Mouse (Mus musculus) heart, embryonic 12.5 days (tissue): ENCODE data around the gene Kcns1. TPM values are rescaled to one million over a fixed set of nuclear protein-coding genes. Genes with fewer than 3 reads are reported as not detected.

Experiments used
- ATAC-seq: fragments of 200-750 bp; cut with Nextera tagmentation; 2 replicates; pipeline ENCODE4 v1.8.0; 2017; ENCODE audit warnings: moderate TSS enrichment, moderate library complexity; ENCODE audit not compliant: insufficient number of reproducible peaks, low FRiP score
- H3K27ac ChIP-seq: fragments of 300-500 bp; sonication (generic); 2 replicates; pipeline ENCODE4 v1.5.1; 2016; ENCODE audit warnings: mild to moderate bottlenecking, moderate library complexity; ENCODE audit not compliant: poor library complexity, severe bottlenecking
- H3K27me3 ChIP-seq: fragments of 300-500 bp; sonication (generic); replicated peaks from 2 replicates; pipeline ENCODE4 v1.6.1; 2016; ENCODE audit warnings: mild to moderate bottlenecking, moderate library complexity
- H3K36me3 ChIP-seq: fragments of 300-500 bp; sonication (generic); 2 replicates; pipeline ENCODE4 v1.6.1; 2016; ENCODE audit warnings: mild to moderate bottlenecking, moderate library complexity
- H3K4me1 ChIP-seq: fragments of 300-500 bp; sonication (generic); replicated peaks from 2 replicates; pipeline ENCODE4 v1.6.1; 2016; ENCODE audit warnings: mild to moderate bottlenecking
- H3K4me2 ChIP-seq: fragments of 300-500 bp; sonication (generic); 2 replicates; pipeline ENCODE4 v1.6.1; 2016; ENCODE audit warnings: mild to moderate bottlenecking, moderate library complexity
- H3K4me3 ChIP-seq: fragments of 300-500 bp; sonication (generic); 2 replicates; pipeline ENCODE4 v1.5.1; 2016; ENCODE audit warnings: mild to moderate bottlenecking
- H3K9ac ChIP-seq: fragments of 300-500 bp; sonication (generic); 2 replicates; pipeline ENCODE4 v1.6.1; 2016; ENCODE audit warnings: mild to moderate bottlenecking, moderate library complexity
- H3K9me3 ChIP-seq: fragments of 300-500 bp; sonication (generic); replicated peaks from 2 replicates; pipeline ENCODE4 v1.6.1; 2016; ENCODE audit warnings: mild to moderate bottlenecking, moderate library complexity
- WGBS: fragments of 180-500 bp; shearing (Covaris S2); methylation state at CpG from one replicate; pipeline ENCODE4 v1.1.7; 2016; 5-methylcytosine and 5-hydroxymethylcytosine counted together
- polyA plus RNA-seq: library from polyadenylated mRNA; unstranded; fragments of >200 nt; fragmentation: Nextera tagmentation; extraction: Ambion mirVana; gene quantifications from 2 replicates; pipeline ENCODE4 v1.2.1, GENCODE M21; 2016

The Kcns1 gene
- polyA plus RNA-seq, 1 experiment from 2014 or later = 0.18 TPM

- no peak for ATAC-seq
- WGBS = 84% methylated on average over 6 of the region's 6 CpGs
- H3K27ac ChIP-seq = no peak within 1 kb of the TSS
- no peaks in the 10 kb centered on the region for H3K36me3 ChIP-seq
- H3K4me2 ChIP-seq = no peak within 1 kb of the TSS
- H3K4me3 ChIP-seq = no peak within 1 kb of the TSS
- no peaks in the 10 kb centered on the region for H3K4me1 ChIP-seq
- 0 out of 2 replicates have a peak, but pooled peaks cover under 1% of the 10 kb centered on the region for H3K27me3 ChIP-seq
- 0 out of 2 replicates have a peak, but pooled peaks cover 8% of the 10 kb centered on the region for H3K9me3 ChIP-seq
- H3K9ac ChIP-seq = no peak within 1 kb of the TSS
Observed at GRCm38 (mm10) chr2:164190576-164190975, 19.7 kb upstream of the Kcns1 start, which contains the start of gene Wfdc12. Gene Wfdc12, minus strand, starts transcription at chr2:164190608.

DNA sequence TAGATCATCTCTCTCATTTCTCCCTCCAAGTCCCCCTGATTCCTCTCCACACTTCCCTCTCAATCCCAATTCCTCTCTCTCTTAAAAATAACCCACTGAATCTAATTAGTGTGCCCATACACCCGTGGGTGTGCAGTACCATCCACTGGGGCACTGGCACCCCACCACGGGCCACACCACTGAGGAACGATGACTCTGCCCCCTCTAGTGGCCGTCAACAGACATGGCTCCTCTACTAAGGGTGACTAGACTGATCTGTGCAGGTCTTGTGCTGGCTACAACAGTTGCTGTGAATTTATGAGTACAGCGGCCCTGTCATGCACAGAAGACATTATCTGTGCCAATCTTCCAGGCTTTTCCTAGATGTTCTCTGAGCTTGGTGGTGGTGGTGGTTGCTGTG, 17.8 kb upstream of the Kcns1 start:
- no peak overlapping the region for H3K27ac ChIP-seq
- H3K27me3 ChIP-seq = 0 out of 2 replicates have a peak, but pooled peaks cover 2% of the 10 kb centered on the region
- no peaks in the 10 kb centered on the region for H3K36me3 ChIP-seq
- 0 out of 2 replicates have a peak, but pooled peaks cover 8% of the 10 kb centered on the region for H3K9me3 ChIP-seq
- H3K4me1 ChIP-seq = no peaks in the 10 kb centered on the region
- 22% methylated on average over 5 of the region's 5 CpGs for WGBS
- H3K4me2 ChIP-seq = no peak overlapping the region
- no peak overlapping the region for H3K4me3 ChIP-seq
- ATAC-seq = no peak
- H3K9ac ChIP-seq = no peak overlapping the region

DNA sequence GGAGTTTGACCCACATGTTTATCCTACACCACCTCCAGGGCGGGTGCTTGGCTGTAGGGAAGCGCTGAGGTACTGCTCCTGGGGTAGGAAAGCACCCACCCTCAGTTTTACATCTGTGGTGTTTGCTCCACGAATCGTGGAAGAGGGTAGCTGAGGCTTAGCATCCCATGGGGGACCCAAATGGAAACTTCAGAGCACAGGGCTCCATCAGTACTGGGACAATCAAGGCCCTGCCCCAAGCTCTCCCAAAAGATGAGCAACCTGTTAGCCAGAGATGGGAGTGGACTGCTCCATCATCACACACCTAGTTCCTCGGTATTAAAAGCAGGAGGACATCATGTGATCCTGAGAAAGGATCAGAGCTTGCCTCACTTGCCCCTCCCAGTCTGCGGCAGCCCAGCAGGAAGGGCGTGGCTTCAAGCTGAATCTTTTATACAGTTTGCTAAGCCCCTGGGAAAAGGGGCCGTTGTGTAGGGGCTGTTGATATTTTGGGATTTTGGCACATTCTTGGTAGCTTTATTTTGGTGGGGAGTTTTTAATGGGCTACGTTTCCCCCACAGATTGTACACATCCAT, 13.3 kb upstream of the Kcns1 start:
- Histone ChIP-seq H3K4me3 (no peak overlapping the region), H3K4me1 (no peaks in the 10 kb centered on the region), H3K9me3 (0 out of 2 replicates have a peak, but pooled peaks cover 3% of the 10 kb centered on the region), H3K27ac (no peak overlapping the region), H3K36me3 (no peaks in the 10 kb centered on the region), H3K9ac (no peak overlapping the region), H3K4me2 (no peak overlapping the region), H3K27me3 (peaks cover 2% of the 10 kb centered on the region)
- 29% methylated on average over 9 of the region's 9 CpGs for WGBS
- no peak for ATAC-seq

DNA sequence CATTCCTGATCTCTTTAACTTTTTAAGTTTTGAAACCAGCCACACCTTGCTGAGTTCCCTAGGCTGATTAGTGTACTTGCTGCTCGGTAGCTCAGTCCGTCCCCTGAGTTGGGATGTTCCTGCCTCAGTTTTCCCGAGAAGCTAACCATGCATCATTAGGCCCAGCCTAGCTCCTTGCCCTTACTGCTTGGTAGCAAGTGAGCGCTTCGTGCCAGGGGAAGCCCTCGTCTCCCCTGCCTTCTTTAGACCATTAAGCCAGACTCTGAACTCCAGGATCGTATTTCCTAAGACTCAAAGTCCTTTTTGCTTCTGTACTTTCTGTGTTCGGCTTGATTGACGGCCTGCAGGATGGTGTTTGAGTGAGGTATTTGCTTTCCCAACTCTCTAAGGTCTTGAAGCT, 12.4 kb upstream of the Kcns1 start:
- no peak for ATAC-seq
- Histone ChIP-seq H3K27me3 (peaks cover 6% of the 10 kb centered on the region), H3K4me2 (no peak overlapping the region), H3K9ac (no peak overlapping the region), H3K4me1 (no peaks in the 10 kb centered on the region), H3K4me3 (no peak overlapping the region), H3K36me3 (no peaks in the 10 kb centered on the region), H3K9me3 (no peaks in the 10 kb centered on the region), H3K27ac (no peak overlapping the region)
- 65% methylated on average over 9 of the region's 9 CpGs for WGBS

DNA sequence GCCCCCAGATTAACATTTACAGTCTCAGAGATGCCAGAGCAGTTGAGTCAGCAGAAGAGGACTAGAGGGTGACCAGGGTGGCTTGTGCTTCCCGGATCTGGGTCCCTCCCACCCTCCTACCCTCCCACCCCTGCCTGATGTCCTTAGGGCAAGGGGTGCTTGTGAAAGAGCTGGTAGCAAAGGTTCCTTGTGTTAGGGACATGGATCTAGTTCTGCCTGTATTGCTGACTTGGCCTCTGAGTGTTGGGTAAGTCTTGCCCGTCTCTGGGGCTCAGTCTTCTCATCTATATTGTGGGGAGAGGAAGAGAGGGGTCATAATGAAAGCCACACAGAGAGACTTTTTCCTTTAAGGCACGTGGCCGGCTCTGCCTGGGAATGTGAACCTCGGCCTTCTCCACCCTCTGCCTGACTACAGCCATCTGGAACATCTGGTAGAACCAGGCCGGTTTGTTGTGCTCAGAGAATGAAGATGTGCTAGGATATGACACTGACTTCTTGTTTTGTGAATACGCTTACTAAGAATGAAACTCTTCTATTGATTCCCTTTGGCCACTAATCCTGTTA, 11.9 kb upstream of the Kcns1 start, which contains the start of gene Wfdc5:
Gene Wfdc5 (minus strand): TSS at position 51 of the 564 bp plus-strand sequence.
- WGBS = 76% methylated on average over 7 of the region's 7 CpGs
- no peak for ATAC-seq
- Histone ChIP-seq H3K4me3 (no peak within 1 kb of the TSS), H3K27ac (no peak within 1 kb of the TSS), H3K36me3 (no peaks in the 10 kb centered on the region), H3K9me3 (no peaks in the 10 kb centered on the region), H3K4me1 (no peaks in the 10 kb centered on the region), H3K9ac (no peak within 1 kb of the TSS), H3K4me2 (no peak within 1 kb of the TSS), H3K27me3 (peaks cover 10% of the 10 kb centered on the region)

- Histone ChIP-seq H3K4me1 (no peaks in the 10 kb centered on the region), H3K27me3 (peaks cover 20% of the 10 kb centered on the region), H3K9me3 (no peaks in the 10 kb centered on the region), H3K9ac (no peak overlapping the region), H3K36me3 (no peaks in the 10 kb centered on the region), H3K27ac (no peak overlapping the region), H3K4me3 (no peak overlapping the region), H3K4me2 (no peak overlapping the region)
- ATAC-seq = no peak
- WGBS = 82% methylated on average over 4 of the region's 4 CpGs
Observed at GRCm38 (mm10) chr2:164180770-164181169, 9.9 kb upstream of the Kcns1 start.

- Histone ChIP-seq H3K4me2 (no peak overlapping the region), H3K36me3 (no peaks in the 10 kb centered on the region), H3K9me3 (no peaks in the 10 kb centered on the region), H3K4me1 (no peaks in the 10 kb centered on the region), H3K27ac (no peak overlapping the region), H3K27me3 (peaks cover 18% of the 10 kb centered on the region), H3K9ac (no peak overlapping the region), H3K4me3 (no peak overlapping the region)
- ATAC-seq = no peak
- 40% methylated on average over 3 of the region's 3 CpGs for WGBS
Observed at GRCm38 (mm10) chr2:164180124-164180523, 9.2 kb upstream of the Kcns1 start.

DNA sequence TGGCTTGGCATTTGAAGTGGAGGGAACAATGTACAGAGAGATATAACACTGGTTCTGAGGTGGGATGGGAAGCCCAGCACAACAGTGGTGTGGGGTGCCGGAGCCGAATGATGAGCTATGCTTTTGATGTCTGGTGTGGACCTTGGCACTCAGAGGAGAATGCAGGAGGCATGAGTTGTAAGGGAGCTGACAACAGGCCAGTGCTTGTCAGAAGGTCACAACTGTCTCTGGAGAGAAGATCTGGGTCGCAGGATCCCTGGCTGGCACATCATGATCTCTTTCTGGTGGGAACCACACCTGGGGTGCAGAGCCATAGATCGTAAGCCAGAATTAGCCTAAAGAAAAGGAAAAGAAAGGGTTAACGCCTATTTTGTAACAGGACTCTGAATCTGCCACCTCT, 6.9 kb upstream of the Kcns1 start:
- H3K27me3 ChIP-seq = peaks cover 18% of the 10 kb centered on the region
- no peaks in the 10 kb centered on the region for H3K9me3 ChIP-seq
- no peak overlapping the region for H3K27ac ChIP-seq
- peaks cover 13% of the 10 kb centered on the region for H3K4me1 ChIP-seq
- no peak overlapping the region for H3K9ac ChIP-seq
- no peak overlapping the region for H3K4me2 ChIP-seq
- no peak overlapping the region for H3K4me3 ChIP-seq
- WGBS = 72% methylated on average over 5 of the region's 5 CpGs
- H3K36me3 ChIP-seq = no peaks in the 10 kb centered on the region
- no peak for ATAC-seq

DNA sequence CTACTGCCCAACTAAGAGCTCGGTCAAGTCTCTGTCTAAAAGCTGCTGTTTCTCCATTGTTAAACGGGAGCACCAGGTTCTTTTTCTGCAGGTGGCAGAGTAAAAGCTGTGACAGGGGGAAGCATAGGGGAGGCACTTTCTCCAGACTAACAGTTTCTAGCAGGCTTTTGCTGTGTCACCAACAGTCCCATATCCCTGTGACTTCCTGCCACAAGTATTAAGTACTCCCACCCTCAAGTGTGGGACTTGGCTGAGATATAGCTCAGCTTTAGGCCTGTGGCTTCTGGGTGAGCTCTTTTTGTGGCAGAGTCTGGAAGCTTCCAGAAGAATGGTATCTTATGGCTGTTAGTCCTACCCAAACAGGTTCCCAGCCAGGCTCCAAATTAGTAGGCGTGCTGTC, 4.9 kb upstream of the Kcns1 start:
- Histone ChIP-seq H3K4me3 (no peak overlapping the region), H3K4me1 (peaks cover 21% of the 10 kb centered on the region), H3K27ac (no peak overlapping the region), H3K9me3 (no peaks in the 10 kb centered on the region), H3K9ac (no peak overlapping the region), H3K27me3 (peaks cover 30% of the 10 kb centered on the region), H3K4me2 (no peak overlapping the region), H3K36me3 (no peaks in the 10 kb centered on the region)
- 73% methylated on average over 3 of the region's 3 CpGs for WGBS
- no peak for ATAC-seq

GRCm38 (mm10) chr2:164174649-164175395, 3.9 kb upstream of the Kcns1 start:
- no peaks in the 10 kb centered on the region for H3K36me3 ChIP-seq
- no peak overlapping the region for H3K4me2 ChIP-seq
- no peak overlapping the region for H3K4me3 ChIP-seq
- 61% methylated on average over 8 of the region's 8 CpGs for WGBS
- ATAC-seq = no peak
- H3K4me1 ChIP-seq = peaks cover 24% of the 10 kb centered on the region
- no peaks in the 10 kb centered on the region for H3K9me3 ChIP-seq
- no peak overlapping the region for H3K27ac ChIP-seq
- H3K9ac ChIP-seq = no peak overlapping the region
- H3K27me3 ChIP-seq = peaks cover 40% of the 10 kb centered on the region

DNA sequence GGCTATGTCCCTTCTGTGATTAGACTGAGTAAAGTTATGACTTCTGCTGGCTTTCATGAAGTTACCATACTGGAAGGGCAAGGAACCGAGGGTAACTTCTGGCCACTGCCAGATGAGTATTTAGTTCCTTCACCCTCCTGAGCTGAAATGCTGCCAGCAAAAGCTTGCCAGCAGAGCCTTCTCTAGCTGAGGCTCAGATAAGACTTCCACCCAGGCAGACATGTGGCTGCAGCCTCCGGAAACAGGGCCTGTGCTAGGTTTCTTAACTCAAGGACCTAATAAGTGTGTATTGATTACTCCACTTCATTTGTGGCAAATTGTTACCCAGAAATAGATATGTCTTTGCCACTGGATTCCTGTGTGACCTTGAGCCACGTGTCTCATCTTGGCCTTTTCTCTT, 2.5 kb upstream of the Kcns1 start:
- ATAC-seq = no peak
- WGBS = 21% methylated on average over 3 of the region's 3 CpGs
- H3K27ac ChIP-seq = peak overlapping the region; percentile 20; the same call in 1 of the 2 replicates
- no peaks in the 10 kb centered on the region for H3K36me3 ChIP-seq
- no peak overlapping the region for H3K4me3 ChIP-seq
- peaks cover 29% of the 10 kb centered on the region for H3K4me1 ChIP-seq
- H3K27me3 ChIP-seq = peaks cover 50% of the 10 kb centered on the region
- H3K4me2 ChIP-seq = no peak overlapping the region
- peaks cover 4% of the 10 kb centered on the region; the same call in 1 of the 2 replicates for H3K9me3 ChIP-seq
- no peak overlapping the region for H3K9ac ChIP-seq
